Mouse (Mus musculus) MEL (cell line): ENCODE measurements around the gene Ednra. TPM values are rescaled to one million over a fixed set of nuclear protein-coding genes. Genes with fewer than 3 reads are reported as not detected.

Experiments
- DNase-seq: peaks from one replicate; pipeline ENCODE4 v3.0.0; 2011; ENCODE audit warnings: low read depth, low spot score
- H3K27ac ChIP-seq: 2 replicates; pipeline ENCODE4 v1.5.1; 2012; ENCODE audit warnings: low read depth, mild to moderate bottlenecking, control low read depth, low read length, moderate library complexity; ENCODE audit not compliant: control insufficient read depth
- H3K27me3 ChIP-seq, 2 experiments: fragments of 150-350 bp in 1 of 2; sonication (generic) in 1 of 2; 2 replicates each; pipeline ENCODE4 v1.6.1; 2012; ENCODE audit warnings: low read length in 2 of 2, mild to moderate bottlenecking in 2 of 2, improper control_type of control experiment in 1 of 2, moderate library complexity in 1 of 2; ENCODE audit not compliant: insufficient read depth in 2 of 2, control insufficient read depth in 1 of 2
- H3K36me3 ChIP-seq, 2 experiments: 2 replicates each; pipeline ENCODE4 v1.6.1; 2012 to 2014; ENCODE audit warnings: low read length in 2 of 2, improper control_type of control experiment in 1 of 2, inconsistent platforms in 1 of 2, mild to moderate bottlenecking in 1 of 2; ENCODE audit not compliant: insufficient read depth in 2 of 2, control insufficient read depth in 1 of 2
- H3K4me1 ChIP-seq, 2 experiments: fragments of 150-350 bp in 1 of 2; sonication (generic) in 1 of 2; 2 replicates each; pipeline ENCODE4 v1.6.1; 2012; ENCODE audit warnings: low read length in 2 of 2, improper control_type of control experiment in 1 of 2, mild to moderate bottlenecking in 1 of 2; ENCODE audit not compliant: insufficient read depth in 2 of 2, control insufficient read depth in 1 of 2
- H3K4me3 ChIP-seq, 2 experiments: fragments of 150-350 bp in 1 of 2; sonication (generic) in 1 of 2; 2 replicates each; pipeline ENCODE4 v1.5.1; 2012; ENCODE audit warnings: low read depth in 2 of 2, low read length in 2 of 2, mild to moderate bottlenecking in 2 of 2, moderate library complexity in 2 of 2, control low read depth in 1 of 2, improper control_type of control experiment in 1 of 2; ENCODE audit not compliant: control insufficient read depth in 1 of 2, insufficient read depth in 1 of 2
- H3K79me2 ChIP-seq: 2 replicates; pipeline ENCODE4 v1.6.1; 2012; ENCODE audit warnings: mild to moderate bottlenecking, low read length, moderate library complexity; ENCODE audit not compliant: control insufficient read depth, poor library complexity, insufficient read depth
- H3K9ac ChIP-seq: 2 replicates; pipeline ENCODE4 v1.6.1; 2012; ENCODE audit warnings: low read depth, mild to moderate bottlenecking, control low read depth, low read length, moderate library complexity; ENCODE audit not compliant: control insufficient read depth, poor library complexity, severe bottlenecking
- H3K9me3 ChIP-seq: fragments of 150-350 bp; sonication (generic); replicated peaks from 2 replicates; pipeline ENCODE4 v1.6.1; 2012; ENCODE audit warnings: mild to moderate bottlenecking, low read length, improper control_type of control experiment, moderate library complexity; ENCODE audit not compliant: insufficient read depth
- CHD2 ChIP-seq: IDR thresholded peaks from 2 replicates; pipeline ENCODE4 v1.6.1; 2011; ENCODE audit warnings: low read length, improper control_type of control experiment
- E2F4 ChIP-seq: IDR thresholded peaks from 2 replicates; pipeline ENCODE4 v1.6.1; 2011; ENCODE audit warnings: low read depth, low read length, improper control_type of control experiment, borderline replicate concordance
- ELF1 ChIP-seq: IDR thresholded peaks from 2 replicates; pipeline ENCODE4 v1.6.1; 2014; ENCODE audit warnings: low read depth, mild to moderate bottlenecking, inconsistent platforms, low read length, improper control_type of control experiment, moderate library complexity
- HCFC1 ChIP-seq: IDR thresholded peaks from 2 replicates; pipeline ENCODE4 v1.6.1; 2012; ENCODE audit warnings: low read depth, mild to moderate bottlenecking, inconsistent platforms, low read length, improper control_type of control experiment, moderate library complexity
- MAX ChIP-seq: IDR thresholded peaks from 2 replicates; pipeline ENCODE4 v1.6.1; 2011; ENCODE audit warnings: low read length, improper control_type of control experiment
- MYB ChIP-seq: IDR thresholded peaks from 2 replicates; pipeline ENCODE4 v1.6.1; 2011; ENCODE audit warnings: mild to moderate bottlenecking, low read depth, low read length, improper control_type of control experiment
- NRF1 ChIP-seq: IDR thresholded peaks from 2 replicates; pipeline ENCODE4 v1.6.1; 2014; ENCODE audit warnings: low read depth, mild to moderate bottlenecking, inconsistent platforms, low read length, improper control_type of control experiment, moderate library complexity; ENCODE audit not compliant: poor library complexity, insufficient read depth, severe bottlenecking
- RCOR1 ChIP-seq: IDR thresholded peaks from 2 replicates; pipeline ENCODE4 v1.6.1; 2012; ENCODE audit warnings: low read depth, mild to moderate bottlenecking, inconsistent platforms, low read length, improper control_type of control experiment
- SIN3A ChIP-seq: IDR thresholded peaks from 2 replicates; pipeline ENCODE4 v1.6.1; 2012; ENCODE audit warnings: low read length, improper control_type of control experiment, inconsistent platforms
- SMC3 ChIP-seq: IDR thresholded peaks from 2 replicates; pipeline ENCODE4 v1.6.1; 2011; ENCODE audit warnings: low read depth, low read length, improper control_type of control experiment
- TAL1 ChIP-seq: IDR thresholded peaks from 2 replicates; pipeline ENCODE4 v1.6.1; 2012; ENCODE audit warnings: mild to moderate bottlenecking, inconsistent platforms, low read length, moderate library complexity, mixed read lengths
- TBP ChIP-seq: IDR thresholded peaks from 2 replicates; pipeline ENCODE4 v1.8.0; 2011; ENCODE audit warnings: low read depth, low read length, improper control_type of control experiment
- polyA plus RNA-seq, 2 experiments: library from polyadenylated mRNA; stranded (reverse) in 1 of 2; unstranded in 1 of 2; fragments of >175 nt in 1 of 2; fragments of >200 nt in 1 of 2; gene quantifications; 2 replicates each; pipeline versions ENCODE4 v1.2.1 to v1.2.4; 2012; ENCODE audit warnings: low replicate concordance in 2 of 2, low read depth in 1 of 2; ENCODE audit not compliant: insufficient read length in 2 of 2, insufficient read depth in 1 of 2, missing spikeins in 1 of 2
- total RNA-seq: library from RNA; depleted of rRNA; stranded (reverse); fragments of 300-350 nt; gene quantifications from 2 replicates; pipeline ENCODE4 v1.2.3, GENCODE M21; 2012

Gene Ednra
- total and polyA plus RNA-seq, 3 experiments = not detected

DNA sequence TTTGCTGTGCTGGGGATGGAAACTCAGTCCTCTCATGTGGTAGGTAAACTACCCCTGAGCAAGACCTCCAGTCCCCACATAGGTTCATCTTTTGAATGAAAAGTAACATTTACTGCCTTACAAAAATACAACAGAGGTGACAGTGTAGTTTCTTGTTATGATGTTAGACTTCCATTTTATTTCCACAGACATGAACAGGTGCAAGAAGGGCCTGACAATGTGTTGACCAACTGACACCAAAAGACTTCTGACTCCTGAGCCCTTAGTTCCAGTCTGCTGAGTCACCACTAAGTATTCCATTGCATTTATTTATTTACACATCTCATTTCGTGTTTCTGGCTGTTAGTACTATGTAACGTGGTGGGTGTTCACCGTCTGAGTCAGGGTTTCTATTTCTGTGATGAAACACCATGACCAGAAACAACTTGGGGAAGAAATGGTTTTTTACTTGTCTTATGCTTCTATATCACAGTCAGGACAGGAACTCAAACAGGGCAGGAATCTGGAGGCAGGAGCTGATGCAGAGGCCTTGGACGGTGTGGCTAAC is 64.7 kb downstream of the Ednra start:
- Histone ChIP-seq H3K36me3 (no peaks in the 10 kb centered on the region), H3K4me1 (no peaks in the 10 kb centered on the region)
- TF ChIP-seq RCOR1 (no peak), TAL1 (no peak), MAX (no peak)
- TF ChIP-seq, all 39 proteins: peak for 0
- Histone ChIP-seq H3K27me3 (no peaks in the 10 kb centered on the region), H3K27ac (no peak overlapping the region), H3K4me3 (no peak overlapping the region), H3K79me2 (no peaks in the 10 kb centered on the region), H3K9me3 (no peaks in the 10 kb centered on the region), H3K9ac (no peak overlapping the region)
- DNase-seq = no peak

DNA sequence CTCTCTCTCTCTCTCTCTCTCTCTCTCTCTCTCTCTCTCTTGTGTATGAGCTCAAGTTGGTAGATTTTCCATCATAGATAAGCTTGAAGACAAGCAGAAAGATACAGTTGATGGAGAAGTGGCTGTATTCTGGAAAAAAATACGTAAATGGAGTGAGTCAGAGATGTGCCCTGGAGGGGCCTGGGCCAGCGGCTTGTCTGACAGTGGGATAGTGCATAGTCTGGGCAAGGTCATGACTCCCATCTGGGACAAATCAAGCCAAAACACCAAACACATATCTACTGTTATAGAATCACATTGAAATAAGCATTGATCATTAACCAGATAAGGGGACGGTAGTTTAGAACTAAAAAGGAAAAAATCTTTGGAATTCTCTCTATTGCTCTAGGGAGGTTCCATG is 65.9 kb downstream of the Ednra start:
- TF ChIP-seq NRF1 (no peak), CHD2 (no peak), TBP (no peak), MYB (no peak), HCFC1 (no peak), SMC3 (no peak)

DNA sequence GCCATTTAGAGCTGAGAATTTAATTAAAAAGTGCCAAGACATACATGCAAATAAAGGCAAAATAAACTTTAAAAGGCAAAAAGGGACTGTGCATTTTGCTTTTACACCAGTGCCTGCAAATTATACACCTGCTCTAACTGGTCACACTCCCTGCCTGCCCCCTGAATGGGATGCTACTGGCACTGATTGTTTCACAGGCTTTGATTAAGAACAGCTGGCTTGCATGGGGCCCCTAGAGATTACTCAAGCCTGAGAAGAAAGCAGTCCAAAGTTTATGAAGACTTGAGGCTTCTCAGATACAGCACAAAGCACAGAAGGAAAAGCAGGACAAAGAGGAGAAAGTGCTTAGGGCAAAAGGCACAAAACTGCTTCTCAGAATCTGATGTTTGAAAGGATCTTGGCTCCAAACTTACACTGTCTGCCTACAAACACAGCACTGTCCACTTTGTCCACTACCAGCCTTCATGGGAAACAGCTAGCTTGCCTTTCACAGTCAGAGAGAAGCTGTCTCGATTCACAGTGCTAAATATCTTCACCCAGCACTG is 73.5 kb downstream of the Ednra start:
- no peaks in the 10 kb centered on the region for H3K4me1 ChIP-seq
- H3K9ac ChIP-seq = no peak overlapping the region
- DNase-seq = no peak
- H3K4me3 ChIP-seq = no peak overlapping the region
- no peaks in the 10 kb centered on the region for H3K27me3 ChIP-seq
- H3K36me3 ChIP-seq = no peaks in the 10 kb centered on the region
- TF ChIP-seq E2F4 (no peak), SMC3 (no peak), ELF1 (no peak), SIN3A (no peak), TBP (no peak)
- no peak overlapping the region for H3K27ac ChIP-seq
- H3K79me2 ChIP-seq = no peaks in the 10 kb centered on the region
- no peaks in the 10 kb centered on the region for H3K9me3 ChIP-seq

More for the DNA sequence above, 65.9 kb downstream of the Ednra start:
- Histone ChIP-seq H3K27me3 (no peaks in the 10 kb centered on the region), H3K79me2 (no peaks in the 10 kb centered on the region), H3K4me1 (no peaks in the 10 kb centered on the region), H3K9ac (no peak overlapping the region), H3K36me3 (no peaks in the 10 kb centered on the region), H3K27ac (no peak overlapping the region), H3K4me3 (no peak overlapping the region), H3K9me3 (no peaks in the 10 kb centered on the region)
- DNase-seq = no peak
